Mouse (Mus musculus) liver, adult 2 months (tissue): Measurements from ENCODE around the gene BC048507.

Experiments
- CTCF ChIP-seq: fragments of 200-500 bp; IDR thresholded peaks from 2 replicates; pipeline ENCODE4 v1.5.1; 2011; ENCODE audit warnings: low read depth, low read length, control low read depth
- POLR2A ChIP-seq: fragments of 200-500 bp; IDR thresholded peaks from 2 replicates; pipeline ENCODE4 v1.6.1; 2011; ENCODE audit warnings: low read length, control low read depth; ENCODE audit not compliant: insufficient read depth; ENCODE audit errors: extremely low read depth

DNA sequence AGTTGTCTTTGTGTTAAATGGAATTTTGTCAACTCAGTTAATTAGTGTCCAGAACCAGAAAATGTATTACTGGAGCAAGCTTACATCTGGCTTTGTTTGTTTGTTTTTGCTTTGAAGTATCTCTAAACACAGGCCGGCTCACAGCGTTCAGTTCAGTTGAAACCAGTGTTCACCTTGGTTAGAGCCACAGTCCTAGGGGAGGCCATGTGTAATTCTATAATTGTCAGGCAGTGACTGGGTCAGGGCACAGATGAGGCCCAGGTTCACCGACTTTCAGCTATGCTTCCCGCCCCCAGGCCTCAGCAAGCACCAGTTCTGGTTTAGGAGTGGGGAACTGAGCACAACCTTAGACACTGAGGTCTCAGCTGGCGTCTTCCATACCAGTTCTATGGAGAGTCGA is 10.0 kb upstream of the BC048507 start:
- no peak for TF ChIP-seq CTCF
- TF ChIP-seq POLR2A = no peak
